Mouse (Mus musculus): Measurements from ENCODE around the gene Acoxl. TPM values are rescaled to one million over a fixed set of nuclear protein-coding genes. Genes with fewer than 3 reads are reported as not detected.
"Not testable (repeated sequence)": the region's sequence is repeated elsewhere in the genome, so short reads cannot be mapped to it uniquely, and the experiment has no call there.

Acoxl gene
- polyA plus RNA-seq, 1 experiment from 2014 or later, result not detected

DNA sequence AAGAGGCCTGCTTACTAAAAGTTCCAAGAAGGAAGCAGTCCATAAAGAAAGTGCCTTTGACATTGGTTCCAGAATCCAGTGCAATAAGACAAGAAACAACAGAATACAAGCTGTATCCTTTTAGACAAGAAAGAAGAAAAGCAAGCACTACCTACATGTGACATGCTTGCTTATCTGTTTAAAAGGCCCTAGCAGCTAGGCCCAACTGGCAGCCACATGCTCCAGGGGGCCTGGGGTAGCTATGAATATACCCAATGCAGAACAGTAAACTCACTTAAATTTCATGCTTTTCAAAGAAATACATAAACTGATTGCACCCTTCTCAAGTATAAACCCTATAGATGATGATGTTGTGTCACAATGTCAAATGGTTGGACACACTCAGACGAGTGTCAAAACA, 257.4 kb downstream of the Acoxl start:
- Histone ChIP-seq H3K27ac (ENCODE audit: low read length) (no peak overlapping the region), H3K9ac (replicated peaks; ENCODE audit: low read depth, low read length) (no peak overlapping the region), H3K9me3 (ENCODE audit: control insufficient read depth, low read length) (no peaks in the 10 kb centered on the region), H3K4me2 (ENCODE audit: low read length) (no peak overlapping the region), H3K4me3 (replicated peaks; ENCODE audit: low read length) (no peak overlapping the region), H3K36me3 (ENCODE audit: control insufficient read depth, insufficient read depth) (no peaks in the 10 kb centered on the region), H3K27me3 (replicated peaks; ENCODE audit: control insufficient read depth, insufficient read depth, low read length) (no peaks in the 10 kb centered on the region), H3K4me1 (replicated peaks; ENCODE audit: control insufficient read depth, insufficient read depth, low read length) (no peaks in the 10 kb centered on the region)
- 78% methylated on average over 1 of the region's 1 CpGs for WGBS
- ATAC-seq, result no peak

DNA sequence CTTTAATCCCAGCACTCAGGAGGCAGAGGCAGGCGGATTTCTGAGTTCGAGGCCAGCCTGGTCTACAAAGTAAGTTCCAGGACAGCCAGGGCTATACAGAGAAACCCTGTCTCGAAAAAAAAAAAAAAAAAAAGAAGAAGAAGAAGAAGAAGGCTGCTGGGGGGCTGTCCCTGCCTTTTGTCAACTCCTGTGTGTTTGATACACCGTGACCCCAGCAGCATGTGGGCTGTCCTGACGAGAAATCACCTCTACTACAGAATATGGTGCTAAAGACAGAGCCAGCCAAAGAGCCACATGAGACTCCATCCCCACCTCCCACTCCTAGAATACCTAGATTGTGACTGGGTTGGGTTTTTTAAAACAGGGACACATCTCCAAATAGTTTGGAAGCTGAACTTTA, 259.4 kb downstream of the Acoxl start:
- not testable (repeated sequence) for H3K4me1 ChIP-seq (replicated peaks; ENCODE audit: control insufficient read depth, insufficient read depth, low read length); H3K4me3 ChIP-seq (replicated peaks; ENCODE audit: low read length); H3K27ac ChIP-seq (ENCODE audit: low read length); H3K9ac ChIP-seq (replicated peaks; ENCODE audit: low read depth, low read length); H3K36me3 ChIP-seq (ENCODE audit: control insufficient read depth, insufficient read depth); H3K27me3 ChIP-seq (replicated peaks; ENCODE audit: control insufficient read depth, insufficient read depth, low read length); ATAC-seq; H3K9me3 ChIP-seq (ENCODE audit: control insufficient read depth, low read length); H3K4me2 ChIP-seq (ENCODE audit: low read length)
- WGBS, result 85% methylated on average over 4 of the region's 5 CpGs

DNA sequence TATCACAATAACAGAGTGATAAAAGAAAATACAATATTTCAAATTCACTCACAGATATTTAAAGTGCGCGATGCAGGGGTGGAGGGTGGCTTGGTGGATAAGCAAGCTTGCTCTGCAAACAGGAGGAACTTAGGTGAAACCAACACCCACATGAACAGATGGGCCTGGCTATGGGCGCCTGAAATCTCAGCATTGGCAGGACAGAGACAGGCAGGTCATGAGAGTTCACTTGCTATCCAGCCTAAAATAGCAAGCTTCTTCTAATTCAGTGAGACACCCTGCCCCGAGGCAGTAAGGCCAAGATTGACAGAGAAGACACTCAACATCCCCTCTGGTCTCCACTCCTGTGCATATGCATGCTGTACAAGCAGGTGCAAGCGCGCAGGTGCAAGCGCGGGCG, 263.4 kb downstream of the Acoxl start:
- H3K27me3 ChIP-seq (replicated peaks; ENCODE audit: control insufficient read depth, insufficient read depth, low read length), result no peaks in the 10 kb centered on the region
- no peak overlapping the region for H3K4me3 ChIP-seq (replicated peaks; ENCODE audit: low read length)
- no peak overlapping the region for H3K27ac ChIP-seq (ENCODE audit: low read length)
- H3K9ac ChIP-seq (replicated peaks; ENCODE audit: low read depth, low read length), result no peak overlapping the region
- no peaks in the 10 kb centered on the region for H3K36me3 ChIP-seq (ENCODE audit: control insufficient read depth, insufficient read depth)
- no peak for ATAC-seq
- H3K4me2 ChIP-seq (ENCODE audit: low read length), result no peak overlapping the region
- no peaks in the 10 kb centered on the region for H3K4me1 ChIP-seq (replicated peaks; ENCODE audit: control insufficient read depth, insufficient read depth, low read length)
- H3K9me3 ChIP-seq (ENCODE audit: control insufficient read depth, low read length), result no peaks in the 10 kb centered on the region
- 94% methylated on average over 9 of the region's 9 CpGs for WGBS

DNA sequence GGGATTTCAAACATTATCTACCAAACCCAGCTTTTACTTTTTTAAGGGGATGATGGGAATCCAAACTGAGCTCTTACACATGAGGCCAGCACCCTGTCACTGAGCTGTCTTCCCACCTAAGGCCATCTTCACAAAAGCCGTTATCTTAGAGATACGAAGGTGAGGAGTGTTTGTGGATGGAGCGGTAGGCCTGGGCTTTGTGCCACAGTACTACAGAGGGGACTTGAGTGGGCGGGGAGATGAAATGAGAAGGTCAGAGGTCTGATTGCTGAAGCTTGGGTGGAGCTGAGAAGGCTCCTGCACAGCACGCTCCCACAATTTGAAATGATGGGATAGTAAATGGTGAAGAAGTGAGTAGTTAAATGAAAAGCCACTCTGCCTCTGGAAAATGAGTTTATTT, 266.1 kb downstream of the Acoxl start:
- H3K27me3 ChIP-seq (replicated peaks; ENCODE audit: control insufficient read depth, insufficient read depth, low read length), result no peaks in the 10 kb centered on the region
- H3K36me3 ChIP-seq (ENCODE audit: control insufficient read depth, insufficient read depth), result no peaks in the 10 kb centered on the region
- no peaks in the 10 kb centered on the region for H3K4me1 ChIP-seq (replicated peaks; ENCODE audit: control insufficient read depth, insufficient read depth, low read length)
- 81% methylated on average over 5 of the region's 5 CpGs for WGBS
- no peak for ATAC-seq
- no peak overlapping the region for H3K9ac ChIP-seq (replicated peaks; ENCODE audit: low read depth, low read length)
- H3K27ac ChIP-seq (ENCODE audit: low read length), result no peak overlapping the region
- no peak overlapping the region for H3K4me2 ChIP-seq (ENCODE audit: low read length)
- no peak overlapping the region for H3K4me3 ChIP-seq (replicated peaks; ENCODE audit: low read length)
- H3K9me3 ChIP-seq (ENCODE audit: control insufficient read depth, low read length), result no peaks in the 10 kb centered on the region

DNA sequence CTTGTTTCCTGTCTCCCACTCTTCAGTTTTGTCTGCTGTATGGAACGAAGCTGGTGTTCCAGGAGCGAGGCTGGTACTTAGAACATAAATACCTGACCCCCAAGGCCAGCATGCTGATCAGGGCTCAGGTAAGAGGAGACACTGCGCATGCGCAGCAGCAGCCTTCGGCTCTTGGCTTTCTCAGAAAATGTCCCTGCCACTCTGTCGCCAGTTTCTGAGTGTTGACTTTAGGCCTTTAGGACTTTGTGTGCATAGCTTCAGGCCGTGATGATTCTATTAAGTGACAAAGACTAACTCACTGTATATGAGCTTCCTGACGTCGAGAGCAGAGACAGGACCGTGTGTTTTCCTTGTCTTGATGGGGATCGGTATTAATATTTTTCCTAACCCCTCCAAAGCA, 267.0 kb downstream of the Acoxl start:
- no peak for ATAC-seq
- no peaks in the 10 kb centered on the region for H3K36me3 ChIP-seq (ENCODE audit: control insufficient read depth, insufficient read depth)
- no peak overlapping the region for H3K9ac ChIP-seq (replicated peaks; ENCODE audit: low read depth, low read length)
- H3K27ac ChIP-seq (ENCODE audit: low read length), result no peak overlapping the region
- H3K9me3 ChIP-seq (ENCODE audit: control insufficient read depth, low read length), result no peaks in the 10 kb centered on the region
- no peak overlapping the region for H3K4me2 ChIP-seq (ENCODE audit: low read length)
- H3K27me3 ChIP-seq (replicated peaks; ENCODE audit: control insufficient read depth, insufficient read depth, low read length), result no peaks in the 10 kb centered on the region
- WGBS, result 86% methylated on average over 11 of the region's 11 CpGs
- no peak overlapping the region for H3K4me3 ChIP-seq (replicated peaks; ENCODE audit: low read length)
- H3K4me1 ChIP-seq (replicated peaks; ENCODE audit: control insufficient read depth, insufficient read depth, low read length), result no peaks in the 10 kb centered on the region

DNA sequence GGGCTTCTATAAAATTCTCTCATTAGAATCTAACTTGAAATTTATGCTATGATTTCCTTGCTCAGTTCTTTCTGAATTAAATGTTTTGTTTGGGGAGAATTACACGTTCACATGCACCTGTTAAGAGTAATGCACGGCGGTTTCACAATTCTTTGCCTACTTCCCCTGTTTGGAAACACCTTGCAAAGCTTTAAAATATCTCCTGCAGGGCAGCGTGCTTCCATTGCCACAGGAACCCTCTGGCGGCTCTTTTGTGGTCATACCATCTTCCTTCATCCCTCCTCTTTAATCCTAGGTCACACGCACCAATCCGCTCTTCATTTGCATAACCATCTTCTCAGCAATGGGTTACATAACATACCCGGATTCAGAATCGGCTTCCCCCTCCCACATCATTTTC, 272.9 kb downstream of the Acoxl start:
- Histone ChIP-seq H3K4me1 (replicated peaks; ENCODE audit: control insufficient read depth, insufficient read depth, low read length) (no peaks in the 10 kb centered on the region), H3K4me2 (ENCODE audit: low read length) (no peak overlapping the region), H3K27ac (ENCODE audit: low read length) (no peak overlapping the region), H3K9ac (replicated peaks; ENCODE audit: low read depth, low read length) (no peak overlapping the region), H3K4me3 (replicated peaks; ENCODE audit: low read length) (no peak overlapping the region), H3K27me3 (replicated peaks; ENCODE audit: control insufficient read depth, insufficient read depth, low read length) (no peaks in the 10 kb centered on the region), H3K36me3 (ENCODE audit: control insufficient read depth, insufficient read depth) (no peaks in the 10 kb centered on the region), H3K9me3 (ENCODE audit: control insufficient read depth, low read length) (no peaks in the 10 kb centered on the region)
- 63% methylated on average over 9 of the region's 9 CpGs for WGBS
- no peak for ATAC-seq

DNA sequence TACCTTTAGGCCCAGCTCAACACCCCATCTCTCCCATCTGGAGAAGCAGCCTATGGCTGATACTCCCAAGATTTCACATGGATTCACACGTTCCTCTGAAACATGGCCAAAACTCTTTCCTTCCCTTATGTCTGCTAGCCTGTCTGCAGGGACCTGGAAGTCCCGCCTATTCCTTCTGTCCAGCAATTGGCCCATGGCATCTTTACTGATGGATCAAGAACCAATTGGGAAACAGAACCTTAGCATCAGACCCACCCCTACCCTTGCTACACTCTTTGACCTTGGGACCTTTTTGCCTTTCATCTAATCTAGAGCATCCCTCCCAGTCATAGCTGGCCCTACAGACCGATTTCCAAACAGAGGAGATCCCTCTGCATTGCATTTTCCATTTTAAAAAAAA, 275.9 kb downstream of the Acoxl start:
- WGBS, result 88% methylated on average over 3 of the region's 3 CpGs
- Histone ChIP-seq H3K36me3 (ENCODE audit: control insufficient read depth, insufficient read depth) (no peaks in the 10 kb centered on the region), H3K27me3 (replicated peaks; ENCODE audit: control insufficient read depth, insufficient read depth, low read length) (no peaks in the 10 kb centered on the region), H3K9me3 (ENCODE audit: control insufficient read depth, low read length) (no peaks in the 10 kb centered on the region), H3K27ac (ENCODE audit: low read length) (no peak overlapping the region), H3K4me3 (replicated peaks; ENCODE audit: low read length) (no peak overlapping the region), H3K4me1 (replicated peaks; ENCODE audit: control insufficient read depth, insufficient read depth, low read length) (no peaks in the 10 kb centered on the region), H3K9ac (replicated peaks; ENCODE audit: low read depth, low read length) (no peak overlapping the region), H3K4me2 (ENCODE audit: low read length) (no peak overlapping the region)
- no peak for ATAC-seq

DNA sequence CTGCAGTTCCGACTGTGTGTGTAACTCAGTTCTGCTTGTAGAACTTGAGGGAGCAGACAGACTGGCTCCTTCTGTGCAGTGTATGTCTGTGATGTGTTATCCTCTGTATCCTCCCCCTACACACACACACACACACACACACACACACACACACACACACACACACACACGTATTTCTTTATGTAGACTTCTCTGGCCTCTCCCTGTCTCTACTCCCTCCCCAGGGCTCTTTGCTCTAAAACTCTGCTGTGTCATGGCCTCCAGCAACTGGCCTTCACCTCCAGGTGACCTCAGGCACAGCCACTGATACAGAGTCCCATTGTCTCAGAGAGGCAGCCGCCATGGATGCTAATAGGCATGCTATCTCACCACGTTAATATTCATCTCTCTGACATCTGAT, 276.9 kb downstream of the Acoxl start:
- H3K27me3 ChIP-seq (replicated peaks; ENCODE audit: control insufficient read depth, insufficient read depth, low read length), result no peaks in the 10 kb centered on the region
- no peak overlapping the region for H3K27ac ChIP-seq (ENCODE audit: low read length)
- no peak for ATAC-seq

DNA sequence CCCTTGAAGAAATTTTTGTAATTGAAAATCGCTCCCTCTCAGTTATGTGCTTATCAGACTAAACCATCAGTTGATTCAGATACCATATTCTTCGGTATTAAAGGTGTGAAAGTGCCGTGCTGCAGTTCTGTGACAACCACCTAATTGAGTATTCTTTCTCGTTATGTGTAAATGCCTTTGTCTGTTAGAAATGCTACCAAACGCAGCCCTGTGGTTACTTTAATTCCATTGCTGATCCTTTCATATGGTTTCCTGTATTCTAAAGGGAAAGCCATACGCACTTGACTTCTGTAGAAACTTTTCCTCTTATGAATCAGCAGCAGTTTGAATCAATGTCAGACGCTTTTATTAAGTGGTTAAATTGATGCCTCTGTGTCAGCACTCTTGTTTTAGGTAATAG, 278.9 kb downstream of the Acoxl start:
- Histone ChIP-seq H3K9ac (replicated peaks; ENCODE audit: low read depth, low read length) (no peak overlapping the region), H3K4me3 (replicated peaks; ENCODE audit: low read length) (no peak overlapping the region), H3K27ac (ENCODE audit: low read length) (no peak overlapping the region), H3K4me1 (replicated peaks; ENCODE audit: control insufficient read depth, insufficient read depth, low read length) (peaks cover 1% of the 10 kb centered on the region), H3K27me3 (replicated peaks; ENCODE audit: control insufficient read depth, insufficient read depth, low read length) (peaks cover 11% of the 10 kb centered on the region), H3K4me2 (ENCODE audit: low read length) (no peak overlapping the region), H3K36me3 (ENCODE audit: control insufficient read depth, insufficient read depth) (no peaks in the 10 kb centered on the region), H3K9me3 (ENCODE audit: control insufficient read depth, low read length) (no peaks in the 10 kb centered on the region)
- ATAC-seq, result no peak
- 61% methylated on average over 7 of the region's 7 CpGs for WGBS

More for the DNA sequence above, 276.9 kb downstream of the Acoxl start:
- no peak overlapping the region for H3K9ac ChIP-seq (replicated peaks; ENCODE audit: low read depth, low read length)
- no peak overlapping the region for H3K4me3 ChIP-seq (replicated peaks; ENCODE audit: low read length)
- H3K36me3 ChIP-seq (ENCODE audit: control insufficient read depth, insufficient read depth), result no peaks in the 10 kb centered on the region
- 46% methylated on average over 4 of the region's 4 CpGs for WGBS
- H3K4me1 ChIP-seq (replicated peaks; ENCODE audit: control insufficient read depth, insufficient read depth, low read length), result no peaks in the 10 kb centered on the region
- H3K9me3 ChIP-seq (ENCODE audit: control insufficient read depth, low read length), result no peaks in the 10 kb centered on the region
- H3K4me2 ChIP-seq (ENCODE audit: low read length), result no peak overlapping the region

DNA sequence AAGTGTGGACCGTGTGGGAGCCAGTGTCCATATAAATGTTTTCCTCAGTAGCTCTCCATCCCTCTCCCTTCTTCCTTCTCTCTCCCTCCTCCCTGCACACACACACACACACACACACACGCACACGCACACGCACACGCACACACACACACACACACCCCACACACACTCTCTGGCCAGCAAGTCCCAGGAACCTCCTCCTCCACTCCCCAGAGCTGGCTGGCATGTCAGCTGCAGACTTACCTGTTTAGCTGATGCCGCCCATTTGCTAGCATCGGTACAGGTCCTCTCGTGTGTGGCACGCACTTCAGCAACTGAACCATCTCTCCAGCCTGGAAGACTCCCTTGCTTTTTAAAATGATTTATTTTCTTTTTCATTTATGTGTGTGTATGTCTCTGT, 280.3 kb downstream of the Acoxl start:
- H3K36me3 ChIP-seq (ENCODE audit: control insufficient read depth, insufficient read depth), result no peaks in the 10 kb centered on the region
- ATAC-seq, result no peak
- no peak overlapping the region for H3K4me2 ChIP-seq (ENCODE audit: low read length)
- WGBS, result 91% methylated on average over 9 of the region's 9 CpGs
- no peaks in the 10 kb centered on the region for H3K9me3 ChIP-seq (ENCODE audit: control insufficient read depth, low read length)
- H3K4me3 ChIP-seq (replicated peaks; ENCODE audit: low read length), result no peak overlapping the region
- H3K27ac ChIP-seq (ENCODE audit: low read length), result no peak overlapping the region
- peaks cover 23% of the 10 kb centered on the region for H3K27me3 ChIP-seq (replicated peaks; ENCODE audit: control insufficient read depth, insufficient read depth, low read length)
- peaks cover 14% of the 10 kb centered on the region for H3K4me1 ChIP-seq (replicated peaks; ENCODE audit: control insufficient read depth, insufficient read depth, low read length)
- H3K9ac ChIP-seq (replicated peaks; ENCODE audit: low read depth, low read length), result no peak overlapping the region

Measured in forebrain, embryonic 16.5 days (tissue).